Mouse (Mus musculus) CH12.LX (cell line): Measurements from ENCODE around the gene Fau. TPM values are rescaled to one million over a fixed set of nuclear protein-coding genes. Genes with fewer than 3 reads are reported as not detected.

Source experiments
- DNase-seq: peaks from one replicate; pipeline ENCODE4 v3.0.0-alpha.2; 2013; ENCODE audit errors: extremely low read depth
- H3K27ac ChIP-seq: 2 replicates; pipeline ENCODE4 v1.5.1; 2012; ENCODE audit warnings: low read depth, mild to moderate bottlenecking, control low read depth, moderate library complexity; ENCODE audit not compliant: insufficient read depth
- H3K27me3 ChIP-seq: replicated peaks from 2 replicates; pipeline ENCODE3; 2012; ENCODE audit warnings: inconsistent platforms
- H3K36me3 ChIP-seq, 2 experiments: replicated peaks in 1 of 2; 2 replicates each; pipeline versions ENCODE3 to v1.6.1; 2012; ENCODE audit warnings: inconsistent platforms in 1 of 2, low read length in 1 of 2, mild to moderate bottlenecking in 1 of 2, mixed read lengths in 1 of 2, moderate library complexity in 1 of 2; ENCODE audit not compliant: control insufficient read depth in 1 of 2, insufficient read depth in 1 of 2
- H3K4me1 ChIP-seq, 2 experiments: 2 replicates each; pipeline ENCODE4 v1.6.1; 2012; ENCODE audit warnings: inconsistent platforms in 1 of 2, moderate library complexity in 1 of 2; ENCODE audit not compliant: insufficient read depth in 2 of 2, control insufficient read depth in 1 of 2
- H3K4me2 ChIP-seq: 2 replicates; pipeline ENCODE4 v1.6.1; 2012; ENCODE audit warnings: low read depth, mild to moderate bottlenecking, control low read depth; ENCODE audit not compliant: poor library complexity, insufficient read depth, severe bottlenecking
- H3K4me3 ChIP-seq, 3 experiments: fragments of 150-350 bp in 1 of 3; sonication (generic) in 1 of 3; replicated peaks in 1 of 3; 2 replicates each; pipeline versions ENCODE3 to v1.5.1; 2011 to 2012; ENCODE audit warnings: low read depth in 2 of 3, low read length in 2 of 3, mild to moderate bottlenecking in 2 of 3, moderate library complexity in 2 of 3, control low read depth in 1 of 3, improper control_type of control experiment in 1 of 3, inconsistent platforms in 1 of 3, mixed read lengths in 1 of 3; ENCODE audit not compliant: poor library complexity in 1 of 3
- H3K79me2 ChIP-seq: replicated peaks from 2 replicates; pipeline ENCODE4 v1.6.1; 2012; ENCODE audit warnings: mild to moderate bottlenecking, moderate library complexity; ENCODE audit not compliant: control insufficient read depth, poor library complexity, insufficient read depth, severe bottlenecking; ENCODE audit errors: extremely low read depth
- H3K9ac ChIP-seq: 2 replicates; pipeline ENCODE4 v1.6.1; 2012; ENCODE audit warnings: low read depth, mild to moderate bottlenecking, control low read depth, moderate library complexity; ENCODE audit not compliant: insufficient read depth
- H3K9me3 ChIP-seq: replicated peaks from 2 replicates; pipeline ENCODE3; 2012; ENCODE audit warnings: low read length, inconsistent platforms, mixed read lengths
- BHLHE40 ChIP-seq: IDR thresholded peaks from 2 replicates; pipeline ENCODE4 v1.6.1; 2011; ENCODE audit warnings: mild to moderate bottlenecking, low read depth, low read length, improper control_type of control experiment
- CHD1 ChIP-seq: IDR thresholded peaks from 2 replicates; pipeline ENCODE4 v1.6.1; 2012; ENCODE audit warnings: low read depth, low read length, improper control_type of control experiment, inconsistent platforms
- CTCF ChIP-seq, 2 experiments: IDR thresholded peaks in 1 of 2; conservative IDR thresholded peaks in 1 of 2; 2 replicates each; pipeline ENCODE4 v1.5.1; 2011 to 2012; ENCODE audit warnings: low read depth in 2 of 2, low read length in 2 of 2, improper control_type of control experiment in 1 of 2, inconsistent platforms in 1 of 2, mild to moderate bottlenecking in 1 of 2, moderate library complexity in 1 of 2
- E2F4 ChIP-seq: IDR thresholded peaks from 2 replicates; pipeline ENCODE4 v1.6.1; 2011; ENCODE audit warnings: low read depth, low read length, improper control_type of control experiment; ENCODE audit not compliant: insufficient replicate concordance
- EP300 ChIP-seq: IDR thresholded peaks from 2 replicates; pipeline ENCODE4 v1.6.1; 2011; ENCODE audit warnings: low read length, improper control_type of control experiment
- ETS1 ChIP-seq: conservative IDR thresholded peaks from 2 replicates; pipeline ENCODE4 v1.6.1; 2012; ENCODE audit warnings: low read depth, mild to moderate bottlenecking, inconsistent platforms, low read length, improper control_type of control experiment, moderate library complexity
- GABPA ChIP-seq: IDR thresholded peaks from 2 replicates; pipeline ENCODE4 v1.6.1; 2012; ENCODE audit warnings: low read depth, low read length, improper control_type of control experiment, inconsistent platforms; ENCODE audit not compliant: insufficient replicate concordance
- HCFC1 ChIP-seq: IDR thresholded peaks from 2 replicates; pipeline ENCODE4 v1.6.1; 2012; ENCODE audit warnings: low read depth, mild to moderate bottlenecking, inconsistent platforms, low read length, improper control_type of control experiment
- IRF4 ChIP-seq: IDR thresholded peaks from 2 replicates; pipeline ENCODE4 v1.6.1; 2014; ENCODE audit warnings: low read depth, mild to moderate bottlenecking, inconsistent platforms, low read length, improper control_type of control experiment
- JUN ChIP-seq: IDR thresholded peaks from 2 replicates; pipeline ENCODE4 v1.6.1; 2011; ENCODE audit warnings: low read depth, mild to moderate bottlenecking, low read length, improper control_type of control experiment, moderate library complexity; ENCODE audit not compliant: insufficient read depth
- JUND ChIP-seq: conservative IDR thresholded peaks from 2 replicates; pipeline ENCODE4 v1.6.1; 2011; ENCODE audit warnings: low read depth, low read length, improper control_type of control experiment
- KAT2A ChIP-seq: IDR thresholded peaks from 2 replicates; pipeline ENCODE4 v1.6.1; 2012; ENCODE audit warnings: low read length, improper control_type of control experiment, inconsistent platforms; ENCODE audit not compliant: insufficient replicate concordance
- MAX ChIP-seq: IDR thresholded peaks from 2 replicates; pipeline ENCODE4 v1.6.1; 2011; ENCODE audit warnings: low read length, improper control_type of control experiment
- MXI1 ChIP-seq: IDR thresholded peaks from 2 replicates; pipeline ENCODE4 v1.6.1; 2011; ENCODE audit warnings: mild to moderate bottlenecking, low read depth, low read length, improper control_type of control experiment
- MYC ChIP-seq: IDR thresholded peaks from 2 replicates; pipeline ENCODE4 v1.6.1; 2011; ENCODE audit warnings: low read depth, mild to moderate bottlenecking, improper control_type of control experiment, low read length
- NRF1 ChIP-seq: IDR thresholded peaks from 2 replicates; pipeline ENCODE4 v1.6.1; 2014; ENCODE audit warnings: low read depth, mild to moderate bottlenecking, inconsistent platforms, low read length, improper control_type of control experiment, moderate library complexity
- PAX5 ChIP-seq: IDR thresholded peaks from 2 replicates; pipeline ENCODE4 v1.6.1; 2012; ENCODE audit warnings: low read length, inconsistent platforms, mixed read lengths
- SMC3 ChIP-seq: IDR thresholded peaks from 2 replicates; pipeline ENCODE4 v1.6.1; 2011; ENCODE audit warnings: low read depth, low read length, improper control_type of control experiment
- TBP ChIP-seq: conservative IDR thresholded peaks from 2 replicates; pipeline ENCODE4 v1.6.1; 2011; ENCODE audit warnings: low read depth, low read length, improper control_type of control experiment
- USF1 ChIP-seq: IDR thresholded peaks from 2 replicates; pipeline ENCODE4 v1.6.1; 2014; ENCODE audit warnings: low read depth, mild to moderate bottlenecking, inconsistent platforms, low read length, improper control_type of control experiment
- USF2 ChIP-seq: conservative IDR thresholded peaks from 2 replicates; pipeline ENCODE4 v1.6.1; 2011; ENCODE audit warnings: low read depth, low read length, improper control_type of control experiment
- ZC3H11A ChIP-seq: IDR thresholded peaks from 2 replicates; pipeline ENCODE4 v1.6.1; 2012; ENCODE audit warnings: low read depth, mild to moderate bottlenecking, inconsistent platforms, low read length, improper control_type of control experiment
- ZNF384 ChIP-seq: IDR thresholded peaks from 2 replicates; pipeline ENCODE4 v1.6.1; 2012; ENCODE audit warnings: low read depth, low read length, improper control_type of control experiment, inconsistent platforms
- dilution Hi-C: fragments of 300-500 bp; cut with MboI; formaldehyde crosslinking; loops from 2 replicates; pipeline ENCODE4 v1.14.3; 2020; ENCODE audit warnings: low sequenced_read_pairs; ENCODE audit not compliant: extremely low pct_unique_long_range_greater_than_20kb, extremely low pct_ligation_motif_present
- in situ Hi-C: fragments of 300-500 bp; cut with MboI; formaldehyde crosslinking; loops from 3 replicates; pipeline ENCODE4 v1.14.3; 2019; ENCODE audit warnings: low sequenced_read_pairs, low pct_ligation_motif_present, low pct_unique_long_range_greater_than_20kb, mixed read lengths
- polyA plus RNA-seq: library from polyadenylated mRNA; unstranded; fragments of >175 nt; gene quantifications from 2 replicates; pipeline ENCODE4 v1.2.1, GENCODE M21; 2012; ENCODE audit warnings: low read depth; ENCODE audit not compliant: insufficient read length
- total RNA-seq, 2 experiments: library from RNA; depleted of rRNA; stranded (reverse); fragments of 300-350 nt in 1 of 2; fragments of >200 nt in 1 of 2; gene quantifications; 2 replicates each; pipeline ENCODE4 v1.2.3; 2012 to 2014

Fau gene
- total and polyA plus RNA-seq, 3 experiments = 1,239 to 2,522 (median 2,403) TPM

GRCm38 (mm10) chr19:6071261-6071660, 13.6 kb downstream of the Fau start:
- no peak overlapping the region for H3K27ac ChIP-seq
- in situ Hi-C loops = no loop called here
- no peak for DNase-seq

GRCm38 (mm10) chr19:6073889-6074288, 16.2 kb downstream of the Fau start:
- no peak overlapping the region for H3K4me3 ChIP-seq

More at GRCm38 (mm10) chr19:6071261-6071660, 13.6 kb downstream of the Fau start:
- Histone ChIP-seq H3K4me3 (no peak overlapping the region), H3K36me3 (peaks cover 48 to 73% of the 10 kb centered on the region in 2 experiments), H3K9me3 (no peaks in the 10 kb centered on the region), H3K27me3 (no peaks in the 10 kb centered on the region), H3K4me1 (peaks cover 9 to 37% of the 10 kb centered on the region in 2 experiments), H3K4me2 (no peak overlapping the region), H3K9ac (no peak overlapping the region), H3K79me2 (peaks cover 17% of the 10 kb centered on the region)
- TF ChIP-seq E2F4 = no peak
- no peak for TF ChIP-seq ZNF384
- no peak for TF ChIP-seq CHD1
- TF ChIP-seq CTCF (conservative IDR thresholded peaks at IDR 0.05 in 1 of 2, IDR thresholded peaks at IDR 0.05 in 1 of 2; ENCODE audit: low read depth in 2 of 2, low read length in 2 of 2) = no peak
- TF ChIP-seq JUND = no peak
- TF ChIP-seq HCFC1 = no peak
- TF ChIP-seq JUN = no peak
- no peak for TF ChIP-seq GABPA
- TF ChIP-seq PAX5 = no peak
- no peak for TF ChIP-seq MAX
- no peak for TF ChIP-seq SMC3
- TF ChIP-seq ZC3H11A = no peak
- TF ChIP-seq TBP = no peak
- no peak for TF ChIP-seq KAT2A
- no peak for TF ChIP-seq MYC
- TF ChIP-seq USF1 = no peak
- no peak for TF ChIP-seq USF2
- dilution Hi-C loops = no loop called here

More at GRCm38 (mm10) chr19:6073889-6074288, 16.2 kb downstream of the Fau start:
- H3K27me3 ChIP-seq = no peaks in the 10 kb centered on the region
- H3K36me3 ChIP-seq = peaks cover 43 to 64% of the 10 kb centered on the region in 2 experiments
- no peak for DNase-seq
- H3K4me1 ChIP-seq = peaks cover 3 to 26% of the 10 kb centered on the region in 2 experiments
- H3K9me3 ChIP-seq = no peaks in the 10 kb centered on the region
- TF ChIP-seq ETS1 = no peak
- TF ChIP-seq HCFC1 = no peak
- TF ChIP-seq E2F4 = no peak
- TF ChIP-seq MXI1 = no peak
- TF ChIP-seq IRF4 = no peak
- no peak for TF ChIP-seq KAT2A
- TF ChIP-seq BHLHE40 = no peak
- TF ChIP-seq NRF1 = no peak
- TF ChIP-seq SMC3 = no peak
- no peak for TF ChIP-seq EP300
- TF ChIP-seq ZNF384 = no peak
- no peak overlapping the region for H3K9ac ChIP-seq
- no peak overlapping the region for H3K27ac ChIP-seq
- peaks cover 20% of the 10 kb centered on the region for H3K79me2 ChIP-seq
- dilution Hi-C loops (no loop called here), in situ Hi-C loops (no loop called here)
- H3K4me2 ChIP-seq = no peak overlapping the region
